Mouse (Mus musculus) ovary, adult 2 months (tissue): ENCODE measurements around the gene Diras1. TPM values are rescaled to one million over a fixed set of nuclear protein-coding genes. Genes with fewer than 3 reads are reported as not detected.

ENCODE experiments used
- polyA plus RNA-seq: library from polyadenylated mRNA; depleted of rRNA; stranded (reverse); fragments of >200 nt; gene quantifications from 2 replicates; pipeline ENCODE4 v1.2.3, GENCODE M21; 2012; rRNA removed

The Diras1 gene
- 0.20 and 0.25 TPM in 2 replicates for polyA plus RNA-seq

DNA sequence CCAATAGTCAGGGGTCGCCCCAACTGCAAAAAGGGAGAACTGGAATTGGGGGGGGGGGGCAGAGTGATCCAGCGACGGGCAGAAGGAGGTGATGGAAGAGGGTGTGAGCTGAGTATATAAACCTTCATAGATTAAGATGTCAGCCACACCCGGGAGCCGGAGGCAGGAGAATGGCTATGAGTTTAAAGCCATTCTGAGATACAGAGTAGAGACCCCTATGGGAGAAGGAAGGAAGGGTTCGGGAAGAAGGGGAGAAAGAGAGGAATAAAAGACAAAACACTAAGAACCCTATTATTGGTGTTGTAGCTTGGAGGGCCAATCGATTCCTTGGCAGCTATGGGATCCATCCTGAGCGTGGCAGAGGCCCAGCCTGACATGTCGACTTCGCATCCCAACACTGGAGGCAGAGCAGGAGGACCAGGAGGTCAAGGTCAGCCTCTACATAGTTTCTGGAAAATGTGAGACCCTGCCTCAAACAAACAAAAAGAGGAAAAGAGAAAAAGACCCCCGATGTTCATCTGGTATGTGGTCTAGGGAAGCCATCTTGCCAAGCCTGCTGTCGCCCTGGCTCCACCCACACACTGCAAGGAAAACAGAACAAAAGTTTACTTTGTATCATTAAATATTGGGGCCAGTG, at the start of gene Diras1:
Gene Diras1, minus strand, starts transcription at position 24 of the 637 bp plus-strand sequence.

DNA sequence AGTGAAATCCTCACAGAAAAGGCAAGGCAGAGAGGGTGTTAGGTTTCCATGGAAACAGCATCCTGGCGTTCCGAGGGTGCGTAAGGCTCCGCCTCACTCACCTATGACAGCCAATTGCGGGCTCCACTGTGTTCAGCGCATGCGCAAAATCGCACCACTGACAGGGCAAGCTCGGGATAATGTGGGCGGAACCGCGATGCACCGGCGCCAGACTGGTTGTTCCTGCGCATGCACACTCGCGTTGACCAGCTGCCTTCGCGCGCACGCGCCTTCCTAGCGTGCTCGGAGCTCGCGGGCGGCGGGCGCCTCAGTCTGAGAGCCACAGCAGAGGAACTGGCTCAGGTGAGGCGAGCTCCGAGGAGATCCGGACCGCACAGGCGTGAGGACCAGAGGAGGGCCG, 44.4 kb upstream of the Diras1 start, which contains the start of gene Thop1:
Gene Thop1, plus strand, starts transcription at position 200 of the 400 bp plus-strand sequence.

DNA sequence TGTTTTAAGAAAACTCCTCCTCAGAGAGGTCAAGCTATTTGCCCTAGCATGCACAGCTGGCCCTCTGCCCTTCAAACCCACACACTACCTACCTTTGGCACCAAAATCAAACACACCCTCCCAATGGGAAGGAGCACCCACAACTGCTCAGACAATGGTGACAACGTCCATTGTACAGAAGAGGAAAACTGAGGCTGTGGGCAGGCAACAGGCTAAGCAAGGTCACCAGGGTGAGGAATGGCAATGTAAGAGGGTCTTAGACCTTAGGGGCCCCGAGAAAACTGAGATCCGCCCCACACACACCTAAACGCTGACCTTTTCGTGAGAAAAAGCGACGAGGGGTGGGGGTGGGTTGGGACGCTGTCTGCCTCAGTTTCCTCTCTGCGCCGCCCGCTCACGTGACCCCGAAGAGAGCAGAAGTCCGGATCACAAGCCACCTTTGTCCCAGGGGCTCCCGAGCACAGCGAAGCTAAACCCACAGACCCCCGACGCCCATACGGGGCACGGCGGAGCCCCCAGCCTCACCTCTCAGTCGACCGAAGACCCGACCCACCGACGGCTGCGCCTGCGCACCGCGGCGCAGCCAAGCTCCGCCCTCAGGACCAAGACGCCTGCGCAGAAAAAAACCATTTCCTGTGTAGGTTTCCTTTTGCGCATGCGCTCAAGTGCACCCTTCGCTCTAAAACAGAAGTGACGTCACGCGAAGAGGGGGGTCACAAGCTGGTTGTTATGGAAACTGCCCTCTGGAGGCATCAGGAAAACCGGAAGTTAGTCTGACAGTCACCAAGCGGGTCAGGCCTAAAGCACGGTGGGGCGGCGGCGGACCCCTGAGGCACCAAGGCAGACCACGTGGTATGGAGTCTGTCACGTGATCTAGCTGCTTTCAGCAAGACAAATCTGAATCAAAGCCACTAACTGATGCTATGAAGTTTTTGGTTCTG, 34.4 kb upstream of the Diras1 start, which contains the start of gene Sgta:
Gene Sgta, minus strand, starts transcription at position 579 of the 941 bp plus-strand sequence.

GRCm38 (mm10) chr10:81036988-81037580, 11.6 kb upstream of the Diras1 start, which contains the start of gene Slc39a3:
Slc39a3 (minus strand) TSS chr10:81037426.

GRCm38 (mm10) chr10:81014393-81015384, 10.8 kb downstream of the Diras1 start, which contains the start of gene Gng7:
Gng7 (minus strand) TSS chr10:81014945.

Other genes starting within 250 kb of the Diras1 start
- 70.1 and 97.6 TPM in 2 replicates for gene Sf3a2, start 227.5 kb downstream of the Diras1 start, polyA plus RNA-seq
- 86.4 and 95.0 TPM in 2 replicates for gene Plekhj1, start 227.0 kb downstream of the Diras1 start, polyA plus RNA-seq
- gene Amh, start 220.4 kb downstream of the Diras1 start, polyA plus RNA-seq = 323 and 349 TPM in 2 replicates
- 1.9 and 2.4 TPM in 2 replicates for gene Jsrp1, start 212.2 kb downstream of the Diras1 start, polyA plus RNA-seq
- 1,197 and 1,370 TPM in 2 replicates for gene Oaz1, start 199.0 kb downstream of the Diras1 start, polyA plus RNA-seq
- 0.14 and 0.44 TPM in 2 replicates for gene Lingo3, start 181.6 kb downstream of the Diras1 start, polyA plus RNA-seq
- gene Lsm7, start 170.5 kb downstream of the Diras1 start, polyA plus RNA-seq = 183 and 185 TPM in 2 replicates
- gene Sppl2b, start 170.4 kb downstream of the Diras1 start, polyA plus RNA-seq = 152 and 173 TPM in 2 replicates
- gene Tmprss9, start 153.8 kb downstream of the Diras1 start, polyA plus RNA-seq = 0.85 and 0.89 TPM in 2 replicates
- gene Timm13, start 124.7 kb downstream of the Diras1 start, polyA plus RNA-seq = 253 and 261 TPM in 2 replicates
- gene Lmnb2, start 107.4 kb downstream of the Diras1 start, polyA plus RNA-seq = 30.4 and 33.2 TPM in 2 replicates
- 61.8 and 62.6 TPM in 2 replicates for gene Gadd45b, start 95.6 kb downstream of the Diras1 start, polyA plus RNA-seq
- 5.9 and 6.7 TPM in 2 replicates for gene Gng7, start 10.7 kb downstream of the Diras1 start, polyA plus RNA-seq
- 54.7 and 57.3 TPM in 2 replicates for gene Slc39a3, start 11.8 kb upstream of the Diras1 start, polyA plus RNA-seq
- gene Sgta, start 34.5 kb upstream of the Diras1 start, polyA plus RNA-seq = 318 and 335 TPM in 2 replicates
- gene Thop1, start 44.4 kb upstream of the Diras1 start, polyA plus RNA-seq = 133 and 135 TPM in 2 replicates
- 4.3 and 7.6 TPM in 2 replicates for gene Creb3l3, start 73.2 kb upstream of the Diras1 start, polyA plus RNA-seq
- gene Map2k2, start 80.3 kb upstream of the Diras1 start, polyA plus RNA-seq = 253 and 327 TPM in 2 replicates
- 89.6 and 105 TPM in 2 replicates for gene Zbtb7a, start 109.6 kb upstream of the Diras1 start, polyA plus RNA-seq
- 48.8 and 60.5 TPM in 2 replicates for gene Pias4, start 142.3 kb upstream of the Diras1 start, polyA plus RNA-seq
- gene Eef2, start 151.0 kb upstream of the Diras1 start, polyA plus RNA-seq = 2,943 and 3,409 TPM in 2 replicates
- 168 and 226 TPM in 2 replicates for gene Dapk3, start 157.3 kb upstream of the Diras1 start, polyA plus RNA-seq
- gene 4930442H23Rik, start 158.2 kb upstream of the Diras1 start, polyA plus RNA-seq = not detected in 2 replicates
- gene Nmrk2, start 176.4 kb upstream of the Diras1 start, polyA plus RNA-seq = not detected in 2 replicates
- not detected in 2 replicates for gene Atcay, start 205.2 kb upstream of the Diras1 start, polyA plus RNA-seq
- 48.7 and 50.1 TPM in 2 replicates for gene Zfr2, start 207.5 kb upstream of the Diras1 start, polyA plus RNA-seq
- 3.3 and 4.2 TPM in 2 replicates for gene Matk, start 227.3 kb upstream of the Diras1 start, polyA plus RNA-seq
- 134 and 190 TPM in 2 replicates for gene Mrpl54, start 241.3 kb upstream of the Diras1 start, polyA plus RNA-seq
- 170 and 185 TPM in 2 replicates for gene Apba3, start 241.3 kb upstream of the Diras1 start, polyA plus RNA-seq